Mouse (Mus musculus) C2C12 (cell line): ENCODE measurements around the gene Satb2.

Experiments
- CTCF ChIP-seq: IDR thresholded peaks from one replicate; pipeline ENCODE4 v1.5.1; 2011; ENCODE audit not compliant: control insufficient read depth, insufficient read depth, insufficient read length
- MAX ChIP-seq: IDR thresholded peaks from one replicate; pipeline ENCODE4 v1.6.1; 2011; ENCODE audit warnings: mild to moderate bottlenecking, control low read depth
- MYOG ChIP-seq: IDR thresholded peaks from one replicate; pipeline ENCODE4 v1.6.1; 2011; ENCODE audit not compliant: control insufficient read depth, insufficient read length; ENCODE audit errors: extremely low read depth
- USF1 ChIP-seq: IDR thresholded peaks from one replicate; pipeline ENCODE4 v1.6.1; 2011; ENCODE audit warnings: low read depth, mild to moderate bottlenecking, control low read depth, moderate library complexity

DNA sequence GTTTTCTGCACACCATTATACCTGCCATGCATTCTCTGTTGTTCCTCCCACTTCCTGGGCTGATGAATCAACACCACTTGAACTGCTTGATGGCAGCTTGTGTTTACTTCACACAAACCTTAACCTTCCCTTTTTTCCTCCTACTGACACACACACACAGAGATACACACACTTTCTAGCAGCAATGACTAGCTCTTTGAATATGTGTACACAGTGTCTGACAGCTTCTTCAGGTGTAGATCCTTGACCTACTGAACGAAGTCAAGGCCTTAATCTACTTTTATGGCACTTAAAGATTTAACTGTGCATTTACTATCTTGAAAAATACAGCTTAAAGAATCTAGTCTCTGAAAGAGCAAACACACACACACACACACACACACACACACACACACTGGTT lies 89.5 kb downstream of the Satb2 start:
- no peak for TF ChIP-seq CTCF
- TF ChIP-seq MAX, result no peak
- no peak for TF ChIP-seq USF1
- no peak for TF ChIP-seq MYOG
